Mouse (Mus musculus): Measurements from ENCODE around the gene Hypk. TPM values are rescaled to one million over a fixed set of nuclear protein-coding genes. Genes with fewer than 3 reads are reported as not detected.
"Not testable (repeated sequence)": the region's sequence is repeated elsewhere in the genome, so short reads cannot be mapped to it uniquely, and the experiment has no call there.

Gene Hypk
- polyA plus RNA-seq, 1 experiment from 2014 or later, result 157 TPM

DNA sequence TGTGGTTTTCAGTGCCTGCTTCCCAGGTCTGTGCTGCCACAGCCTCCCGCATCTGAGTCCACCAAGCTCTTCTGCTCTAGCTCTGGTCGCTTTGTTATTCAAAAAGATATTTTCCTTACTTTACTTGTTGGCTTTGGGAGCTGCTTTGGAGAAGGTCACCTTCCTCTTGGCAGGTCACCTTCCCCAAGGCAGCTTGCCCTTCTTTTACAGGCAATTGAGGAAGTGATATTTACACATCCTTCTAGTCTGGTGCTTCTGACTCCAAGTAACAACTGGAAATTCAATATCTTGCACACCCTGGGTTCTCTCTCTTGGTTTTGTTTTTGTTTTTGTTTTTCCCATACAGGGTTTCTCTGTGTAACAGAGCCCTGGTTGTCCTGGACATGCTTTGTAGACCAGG is 31.3 kb downstream of the Hypk start:
- WGBS, result 100% methylated on average over 1 of the region's 2 CpGs
- ATAC-seq (replicated peaks; ENCODE audit: insufficient number of reproducible peaks, low FRiP score, low TSS enrichment, low read depth), result not testable (repeated sequence)

DNA sequence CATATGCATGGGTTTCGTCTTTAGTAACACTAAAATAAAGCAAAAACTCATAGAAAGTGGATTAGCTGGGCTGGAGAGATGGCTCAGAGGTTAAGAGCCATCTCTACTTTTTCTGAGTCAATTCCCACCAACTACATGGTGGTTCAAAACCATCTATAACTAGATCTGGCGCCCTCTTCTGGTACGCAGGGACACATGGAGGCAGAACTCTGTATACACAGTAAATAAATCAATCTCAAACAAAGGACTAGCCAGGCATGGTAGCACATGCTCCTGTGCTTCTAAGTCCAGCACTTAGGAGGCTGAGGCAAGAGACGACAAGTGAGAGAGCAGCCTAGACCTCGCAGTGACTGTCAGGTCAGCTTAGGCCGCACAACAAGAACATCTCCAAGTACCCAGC is 48.5 kb downstream of the Hypk start:
- H3K4me1 ChIP-seq (ENCODE audit: control insufficient read depth, insufficient read depth, low read length); H3K27me3 ChIP-seq (ENCODE audit: control insufficient read depth, insufficient read depth, low read length); H3K27ac ChIP-seq (replicated peaks; ENCODE audit: low read depth, low read length); H3K4me3 ChIP-seq (ENCODE audit: low read depth, low read length); DNase-seq (ENCODE audit: low spot score); H3K4me2 ChIP-seq (ENCODE audit: low read depth, low read length); ATAC-seq (replicated peaks; ENCODE audit: insufficient number of reproducible peaks, low FRiP score, low TSS enrichment, low read depth); H3K36me3 ChIP-seq (replicated peaks; ENCODE audit: control insufficient read depth, insufficient read depth, low read depth, low read length); H3K9ac ChIP-seq (replicated peaks; ENCODE audit: low read length); H3K9me3 ChIP-seq (replicated peaks; ENCODE audit: control insufficient read depth, low read length): not testable (repeated sequence)
- 90% methylated on average over 1 of the region's 6 CpGs for WGBS

More for the DNA sequence above, 31.3 kb downstream of the Hypk start:
- H3K27ac ChIP-seq (replicated peaks; ENCODE audit: low read depth, low read length); H3K27me3 ChIP-seq (ENCODE audit: control insufficient read depth, insufficient read depth, low read length); H3K4me1 ChIP-seq (ENCODE audit: control insufficient read depth, insufficient read depth, low read length); H3K9me3 ChIP-seq (replicated peaks; ENCODE audit: control insufficient read depth, low read length); DNase-seq (ENCODE audit: low spot score); H3K4me2 ChIP-seq (ENCODE audit: low read depth, low read length); H3K9ac ChIP-seq (replicated peaks; ENCODE audit: low read length); H3K4me3 ChIP-seq (ENCODE audit: low read depth, low read length); H3K36me3 ChIP-seq (replicated peaks; ENCODE audit: control insufficient read depth, insufficient read depth, low read depth, low read length): not testable (repeated sequence)

DNA sequence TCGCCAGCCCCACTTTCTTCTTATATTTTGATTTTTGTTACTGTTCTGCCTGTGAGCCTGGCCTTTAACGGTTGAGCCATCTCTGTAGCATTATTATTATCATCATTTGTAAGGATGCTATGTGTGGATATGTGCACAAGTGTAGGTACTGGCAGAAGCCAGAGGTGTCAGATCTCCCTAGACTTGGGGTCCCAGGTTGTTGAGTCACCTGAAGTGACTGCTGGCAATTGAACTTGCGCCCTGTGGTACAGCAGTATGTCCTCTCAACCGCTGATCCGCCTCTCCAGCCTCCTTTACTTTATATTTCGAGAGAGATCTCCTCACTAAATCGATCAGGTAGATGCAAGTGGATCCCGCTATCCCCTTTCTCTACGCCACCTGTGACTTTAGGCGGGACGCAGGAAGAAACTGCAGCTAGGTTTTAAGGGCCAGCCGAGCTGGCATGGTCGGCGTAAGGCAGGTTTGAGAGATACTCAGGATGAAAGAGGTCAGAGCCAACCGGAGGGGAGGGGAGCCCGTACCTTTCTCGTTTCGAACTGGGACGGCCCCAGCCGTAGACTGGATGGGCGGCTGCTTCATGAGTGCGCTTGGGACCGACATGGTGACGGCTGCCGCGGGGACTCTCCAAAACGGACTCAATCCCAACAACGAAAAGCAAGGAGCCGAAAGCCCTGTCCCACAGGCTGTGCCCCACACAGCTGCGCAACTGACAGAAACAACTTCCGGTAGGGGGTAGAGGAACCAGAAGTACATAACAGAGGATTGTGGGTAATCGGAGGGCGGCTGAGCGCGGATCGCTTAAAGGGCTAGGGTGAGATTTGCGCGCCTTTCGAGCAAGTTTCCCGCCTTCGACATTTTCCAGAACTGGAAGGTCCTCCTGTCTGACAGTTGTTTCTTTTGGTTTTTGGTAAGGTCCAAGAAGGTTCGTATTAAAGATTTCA is 53.1 kb downstream of the Hypk start, which contains the start of the genes Mfap1a and Wdr76:
TSS of gene Mfap1a (minus strand) at position 724 of the 941 bp plus-strand sequence.
TSS of gene Wdr76 (plus strand) at position 782 of the 941 bp plus-strand sequence.
- 4% methylated on average over 38 of the region's 42 CpGs for WGBS
- peak within 1 kb of the TSS; percentile 67 for H3K9ac ChIP-seq (replicated peaks; ENCODE audit: low read length)
- H3K4me1 ChIP-seq (ENCODE audit: control insufficient read depth, insufficient read depth, low read length); H3K27ac ChIP-seq (replicated peaks; ENCODE audit: low read depth, low read length); H3K9me3 ChIP-seq (replicated peaks; ENCODE audit: control insufficient read depth, low read length); H3K27me3 ChIP-seq (ENCODE audit: control insufficient read depth, insufficient read depth, low read length); H3K36me3 ChIP-seq (replicated peaks; ENCODE audit: control insufficient read depth, insufficient read depth, low read depth, low read length): not testable (repeated sequence)
- peak within 1 kb of the TSS; percentile 58 for H3K4me3 ChIP-seq (ENCODE audit: low read depth, low read length)
- H3K4me2 ChIP-seq (ENCODE audit: low read depth, low read length), result peak within 1 kb of the TSS; percentile 45
- ATAC-seq (replicated peaks; ENCODE audit: insufficient number of reproducible peaks, low FRiP score, low TSS enrichment, low read depth) (peak; percentile 93), DNase-seq (ENCODE audit: low spot score) (peak; percentile 97)

DNA sequence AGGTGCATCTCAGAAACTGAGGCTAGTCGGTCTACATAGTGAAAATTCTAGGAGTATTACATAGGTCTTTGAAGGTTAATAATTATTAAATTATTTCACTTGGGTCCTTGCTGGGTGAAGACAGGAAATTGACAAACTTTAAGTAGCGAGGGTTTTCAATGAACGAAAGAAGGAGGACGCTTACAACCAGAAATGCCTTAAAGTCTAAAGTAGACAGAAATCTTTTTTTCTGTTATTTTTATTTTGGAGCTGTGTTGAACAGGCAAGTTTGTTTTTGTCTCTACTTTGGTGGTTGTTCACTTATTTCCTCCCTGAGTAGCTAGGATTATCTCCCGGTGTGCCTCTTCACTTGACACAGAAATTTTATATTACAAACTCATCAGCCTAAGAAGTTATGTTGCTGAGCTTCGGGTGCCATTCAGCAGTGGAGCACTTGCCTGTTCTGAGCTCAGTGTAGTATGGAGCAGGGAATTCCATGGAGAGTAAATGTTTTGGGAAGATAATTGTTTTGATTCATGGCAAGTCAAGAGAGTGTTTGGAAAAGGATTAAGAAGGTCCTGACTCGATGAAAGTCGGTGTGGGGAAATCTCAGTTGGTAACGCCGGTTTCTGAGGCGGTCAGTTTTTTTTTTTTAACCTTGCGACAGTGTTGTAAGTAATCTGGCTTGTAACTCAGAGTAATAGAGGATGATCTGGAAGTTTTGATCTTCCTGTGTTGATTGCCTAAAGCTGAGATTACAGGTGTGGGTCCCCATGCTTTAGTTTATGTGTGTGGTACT is 54.3 kb downstream of the Hypk start:
- WGBS, result 27% methylated on average over 12 of the region's 12 CpGs
- no peaks in the 10 kb centered on the region for H3K27me3 ChIP-seq (ENCODE audit: control insufficient read depth, insufficient read depth, low read length)
- no peaks in the 10 kb centered on the region for H3K36me3 ChIP-seq (replicated peaks; ENCODE audit: control insufficient read depth, insufficient read depth, low read depth, low read length)
- DNase-seq (ENCODE audit: low spot score) (no peak), ATAC-seq (replicated peaks; ENCODE audit: insufficient number of reproducible peaks, low FRiP score, low TSS enrichment, low read depth) (no peak)
- no peaks in the 10 kb centered on the region for H3K9me3 ChIP-seq (replicated peaks; ENCODE audit: control insufficient read depth, low read length)
- no peaks in the 10 kb centered on the region for H3K4me1 ChIP-seq (ENCODE audit: control insufficient read depth, insufficient read depth, low read length)
- no peak overlapping the region for H3K27ac ChIP-seq (replicated peaks; ENCODE audit: low read depth, low read length)
- H3K4me3 ChIP-seq (ENCODE audit: low read depth, low read length), result peak overlapping the region; percentile 58
- H3K9ac ChIP-seq (replicated peaks; ENCODE audit: low read length), result peak overlapping the region; percentile 67
- peak overlapping the region; percentile 45 for H3K4me2 ChIP-seq (ENCODE audit: low read depth, low read length)

DNA sequence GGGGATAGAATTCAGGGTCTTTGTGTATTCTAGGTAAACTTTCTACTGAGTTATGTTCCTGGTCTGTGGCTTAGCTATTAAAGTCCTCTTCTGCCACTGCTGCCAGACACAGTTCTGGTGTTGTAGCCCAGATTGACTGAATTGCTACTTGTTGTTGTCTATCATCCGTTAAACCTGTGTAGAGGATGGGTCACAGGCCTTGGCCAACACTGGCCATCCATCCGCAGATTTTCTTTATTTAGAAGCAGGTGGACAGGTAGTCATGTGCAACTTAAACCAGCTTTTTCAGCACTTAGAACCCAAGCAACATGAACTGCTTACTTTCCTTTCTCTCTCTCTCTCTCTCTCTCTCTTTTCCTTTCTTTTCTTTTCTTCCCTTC is 54.9 kb downstream of the Hypk start:
- Histone ChIP-seq H3K36me3 (replicated peaks; ENCODE audit: control insufficient read depth, insufficient read depth, low read depth, low read length) (no peaks in the 10 kb centered on the region), H3K9ac (replicated peaks; ENCODE audit: low read length) (peak overlapping the region; percentile 67), H3K4me1 (ENCODE audit: control insufficient read depth, insufficient read depth, low read length) (no peaks in the 10 kb centered on the region), H3K27me3 (ENCODE audit: control insufficient read depth, insufficient read depth, low read length) (no peaks in the 10 kb centered on the region), H3K27ac (replicated peaks; ENCODE audit: low read depth, low read length) (no peak overlapping the region), H3K4me2 (ENCODE audit: low read depth, low read length) (peak overlapping the region; percentile 45), H3K9me3 (replicated peaks; ENCODE audit: control insufficient read depth, low read length) (no peaks in the 10 kb centered on the region), H3K4me3 (ENCODE audit: low read depth, low read length) (peak overlapping the region; percentile 58)
- WGBS, result 77% methylated on average over 2 of the region's 2 CpGs
- ATAC-seq (replicated peaks; ENCODE audit: insufficient number of reproducible peaks, low FRiP score, low TSS enrichment, low read depth) (no peak), DNase-seq (ENCODE audit: low spot score) (no peak)

Small RNAs within 50 kb of the gene (microRNA-seq; reads per million reads assigned to microRNA genes)
- gene Gm22953 (ENCODE audit: borderline number of aligned reads), result not detected

Other genes with a start within 250 kb of the Hypk start
- gene Trp53bp1, start 181.9 kb upstream of the Hypk start, polyA plus RNA-seq (2014; fragmentation: Nextera tagmentation; extraction: Ambion mirVana), result 84.7 and 88.7 TPM in 2 replicates
- 4.0 and 4.8 TPM in 2 replicates for gene Map1a, start 163.7 kb upstream of the Hypk start, polyA plus RNA-seq (2014; fragmentation: Nextera tagmentation; extraction: Ambion mirVana)
- gene Ppip5k1, start 97.9 kb upstream of the Hypk start, polyA plus RNA-seq (2014; fragmentation: Nextera tagmentation; extraction: Ambion mirVana), result 6.9 and 8.3 TPM in 2 replicates
- 9.7 and 12.6 TPM in 2 replicates for gene Ckmt1, start 95.6 kb upstream of the Hypk start, polyA plus RNA-seq (2014; fragmentation: Nextera tagmentation; extraction: Ambion mirVana)
- not detected in 2 replicates for gene Strc, start 66.1 kb upstream of the Hypk start, polyA plus RNA-seq (2014; fragmentation: Nextera tagmentation; extraction: Ambion mirVana)
- 589 and 609 TPM in 2 replicates for gene Pdia3, start 39.5 kb upstream of the Hypk start, polyA plus RNA-seq (2014; fragmentation: Nextera tagmentation; extraction: Ambion mirVana)
- gene Catsper2, start 39.5 kb upstream of the Hypk start, polyA plus RNA-seq (2014; fragmentation: Nextera tagmentation; extraction: Ambion mirVana), result 1.8 and 2.0 TPM in 2 replicates
- 9.5 and 15.2 TPM in 2 replicates for gene Ell3, start 9.0 kb upstream of the Hypk start, polyA plus RNA-seq (2014; fragmentation: Nextera tagmentation; extraction: Ambion mirVana)
- gene Serf2, start 4.1 kb upstream of the Hypk start, polyA plus RNA-seq (2014; fragmentation: Nextera tagmentation; extraction: Ambion mirVana), result 475 and 478 TPM in 2 replicates
- gene Serinc4, start 3.5 kb downstream of the Hypk start, polyA plus RNA-seq (2014; fragmentation: Nextera tagmentation; extraction: Ambion mirVana), result 0.54 and 0.79 TPM in 2 replicates
- gene Mfap1b, start 20.8 kb downstream of the Hypk start, polyA plus RNA-seq (2014; fragmentation: Nextera tagmentation; extraction: Ambion mirVana), result 68.2 and 74.6 TPM in 2 replicates
- gene Mfap1a, start 53.4 kb downstream of the Hypk start, polyA plus RNA-seq (2014; fragmentation: Nextera tagmentation; extraction: Ambion mirVana), result 27.8 and 29.9 TPM in 2 replicates
- 10.1 and 10.2 TPM in 2 replicates for gene Wdr76, start 53.4 kb downstream of the Hypk start, polyA plus RNA-seq (2014; fragmentation: Nextera tagmentation; extraction: Ambion mirVana)

Data from embryonic facial prominence, embryonic 11.5 days (tissue).